ENCODE assay signal across 26 mouse cellular contexts in the genomic region with DNA sequence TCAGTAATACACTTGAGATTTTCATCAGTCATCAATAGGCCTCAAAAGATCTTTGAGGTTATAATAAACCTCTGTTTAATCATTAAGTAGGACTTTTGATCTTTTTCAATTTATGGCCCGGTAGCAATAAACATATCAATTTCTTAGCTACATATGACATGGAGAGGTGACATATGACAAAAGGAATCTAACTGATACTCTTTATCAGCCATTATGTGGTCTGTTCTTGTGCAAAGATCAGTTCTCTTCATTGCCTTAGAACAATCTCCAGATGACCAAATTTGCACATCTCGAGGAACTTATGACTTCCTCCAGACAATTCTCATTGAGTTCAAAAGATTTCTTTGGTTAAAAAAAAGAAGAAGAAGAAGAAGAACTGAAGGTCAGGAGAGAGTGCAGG. TPM values are rescaled to one million over a fixed set of nuclear protein-coding genes. Genes with fewer than 3 reads are reported as not detected.
DNase-seq lines count a peak whose midpoint lies in the region; ATAC-seq and TF ChIP-seq lines count a peak whose summit lies in the region.
"Had no signal": no experiment of that assay in that cellular context is flagged by ENCODE, and none has a peak within 500 bp of the region (broad histone marks: within the 10 kb centered on the region; RNA-seq: fewer than 3 reads in every experiment).

No protein-coding gene starts in this region.

- no peak overlapping the region for H3K9ac ChIP-seq in limb, embryonic 15.5 days
- H3K9ac ChIP-seq: embryonic facial prominence, embryonic 12.5 days; forebrain, embryonic 12.5 days had no signal

- no peak for ATAC-seq in limb, embryonic 15.5 days (ENCODE audit: insufficient number of reproducible peaks, low FRiP score, low TSS enrichment, low read depth)
- ATAC-seq: activated CD4-positive, CD25-positive, alpha-beta regulatory T cell, adult 4 months; CD4-positive, CD25-positive, alpha-beta regulatory T cell, adult 4 months; forebrain, embryonic 14.5 days; forebrain, embryonic 16.5 days; Patski had no signal

- DNase-seq in gastrocnemius, adult 2 months, result no peak
- DNase-seq in gastrocnemius, postnatal 10 days, result no peak
- no peak for DNase-seq in limb, embryonic 10.5 days (ENCODE audit: low spot score)
- DNase-seq in lung, postnatal 4 days, result no peak
- DNase-seq: adrenal gland, adult 8-10 months; adrenal gland, postnatal 14 days; adrenal gland, postnatal 36 days; B cell, adult 2 months; cerebellum, adult 11-12 months; cerebellum, adult 2 months; cerebellum, adult 9-10 months; cerebellum, postnatal 10 days; cerebellum, postnatal 25 days had no signal

- H3K4me3 ChIP-seq in gastrocnemius, adult 2 months, result peak overlapping the region; percentile 2; the same call in 1 of the 2 replicates
- H3K4me3 ChIP-seq in limb, embryonic 15.5 days, result no peak overlapping the region
- no peak overlapping the region for H3K4me3 ChIP-seq in limb, embryonic 10.5 days
- H3K4me3 ChIP-seq: embryonic facial prominence, embryonic 10.5 days; embryonic facial prominence, embryonic 12.5 days; erythroblast, embryonic 14.5 days; forebrain, embryonic 10.5 days; forebrain, embryonic 12.5 days had no signal

- peaks cover 57% of the 10 kb centered on the region for H3K36me3 ChIP-seq in limb, embryonic 15.5 days
- peaks cover 98% of the 10 kb centered on the region for H3K36me3 ChIP-seq in limb, embryonic 10.5 days
- H3K36me3 ChIP-seq: forebrain, embryonic 12.5 days; G1E had no signal

- peaks cover 9% of the 10 kb centered on the region; the same call in 1 of the 2 replicates for H3K4me1 ChIP-seq in limb, embryonic 15.5 days
- no peaks in the 10 kb centered on the region for H3K4me1 ChIP-seq in limb, embryonic 10.5 days
- H3K4me1 ChIP-seq: embryonic facial prominence, embryonic 10.5 days; forebrain, embryonic 10.5 days; forebrain, embryonic 12.5 days had no signal

- H3K9me3 ChIP-seq in limb, embryonic 15.5 days, result no peaks in the 10 kb centered on the region
- no peaks in the 10 kb centered on the region for H3K9me3 ChIP-seq in limb, embryonic 10.5 days (replicated peaks)
- H3K9me3 ChIP-seq: embryonic facial prominence, embryonic 10.5 days; embryonic facial prominence, embryonic 12.5 days; forebrain, embryonic 10.5 days; forebrain, embryonic 12.5 days; G1E had no signal

- intact Hi-C loops in gastrocnemius, adult 2 months (cut with DNase I), result no loop called here

- 87% methylated on average over 2 of the region's 2 CpGs for WGBS in limb, embryonic 15.5 days
- 88% methylated on average over 2 of the region's 2 CpGs for WGBS in limb, embryonic 10.5 days

- H3K4me2 ChIP-seq in limb, embryonic 15.5 days, result no peak overlapping the region
- H3K4me2 ChIP-seq: embryonic facial prominence, embryonic 12.5 days; forebrain, embryonic 12.5 days had no signal

- H3K27me3 ChIP-seq in limb, embryonic 15.5 days, result no peaks in the 10 kb centered on the region
- H3K27me3 ChIP-seq in limb, embryonic 10.5 days (ENCODE audit: low read depth, poor library complexity, severe bottlenecking), result no peaks in the 10 kb centered on the region
- H3K27me3 ChIP-seq: CH12.LX; embryonic facial prominence, embryonic 12.5 days; forebrain, embryonic 12.5 days; Patski had no signal

- no peak overlapping the region for H3K27ac ChIP-seq in gastrocnemius, adult 2 months
- 0 out of 2 replicates have a peak overlapping the region, but pooled peaks have one; percentile 7 for H3K27ac ChIP-seq in limb, embryonic 15.5 days
- no peak overlapping the region for H3K27ac ChIP-seq in limb, embryonic 10.5 days
- H3K27ac ChIP-seq: embryonic facial prominence, embryonic 10.5 days; embryonic facial prominence, embryonic 12.5 days; forebrain, embryonic 10.5 days; forebrain, embryonic 12.5 days had no signal

- no peak for TF ChIP-seq CTCF in gastrocnemius, adult 2 months (IDR thresholded peaks at IDR 0.05)

RNA-seq across cellular contexts. Expression of gene Col1a2, which starts 10.1 kb away (rescaled TPM):
- total RNA-seq in gastrocnemius, adult 2 months (2021), result 100 to 1,000 TPM; 127 to 394 TPM
- 1,000 to 10,000 TPM; 2,936 to 4,479 TPM for total RNA-seq in gastrocnemius, postnatal 10 days (2021)
- polyA plus RNA-seq in limb, embryonic 15.5 days (2015; fragmentation: Nextera tagmentation; extraction: Ambion mirVana), result 2,665 and 3,005 TPM in 2 replicates
- 109 and 248 TPM in 2 replicates for polyA plus RNA-seq in limb, embryonic 10.5 days (2016; fragmentation: Nextera tagmentation; extraction: Ambion mirVana)
- total RNA-seq: CH12.LX had no signal
- polyA plus RNA-seq: activated CD4-positive, CD25-positive, alpha-beta regulatory T cell, adult 4 months; G1E had no signal

Comparison
In these comparisons a context has a peak if more than half of its experiments do, and no peak if none do; other contexts are left out.
1. RNA of gene Col1a2, which starts 10.1 kb away (total RNA-seq): 2,936 to 4,479 TPM in gastrocnemius, postnatal 10 days; 127 to 394 TPM in gastrocnemius, adult 2 months; every median in the first group is over 4 times any median in the second.